Mouse (Mus musculus) liver, embryonic 16.5 days (tissue): ENCODE measurements around the gene Grb2. TPM values are rescaled to one million over a fixed set of nuclear protein-coding genes. Genes with fewer than 3 reads are reported as not detected.
"Not testable (repeated sequence)": the region's sequence is repeated elsewhere in the genome, so short reads cannot be mapped to it uniquely, and the experiment has no call there.

ENCODE experiments used
- ATAC-seq: fragments of 200-750 bp; cut with Nextera tagmentation; 2 replicates; pipeline ENCODE4 v1.8.0; 2017; ENCODE audit warnings: low read depth, mild to moderate bottlenecking, moderate number of reproducible peaks, moderate library complexity
- H3K27ac ChIP-seq: fragments of 300-500 bp; sonication (generic); 2 replicates; pipeline ENCODE4 v1.5.1; 2014; ENCODE audit warnings: mild to moderate bottlenecking, low read length
- H3K27me3 ChIP-seq: fragments of 300-500 bp; sonication (generic); 2 replicates; pipeline ENCODE4 v1.6.1; 2014; ENCODE audit warnings: low read depth, low read length, mixed read lengths; ENCODE audit not compliant: control insufficient read depth, insufficient read depth
- H3K36me3 ChIP-seq: fragments of 300-500 bp; sonication (generic); 2 replicates; pipeline ENCODE4 v1.6.1; 2014; ENCODE audit warnings: mild to moderate bottlenecking; ENCODE audit not compliant: control insufficient read depth, insufficient read depth
- H3K4me1 ChIP-seq: fragments of 300-500 bp; sonication (generic); 2 replicates; pipeline ENCODE4 v1.6.1; 2014; ENCODE audit warnings: low read depth, low read length, mixed read lengths; ENCODE audit not compliant: control insufficient read depth
- H3K4me2 ChIP-seq: fragments of 300-500 bp; sonication (generic); 2 replicates; pipeline ENCODE4 v1.6.1; 2014; ENCODE audit warnings: low read depth, low read length, mixed read lengths
- H3K4me3 ChIP-seq: fragments of 300-500 bp; sonication (generic); 2 replicates; pipeline ENCODE4 v1.5.1; 2014; ENCODE audit warnings: low read depth, mild to moderate bottlenecking, low read length
- H3K9ac ChIP-seq: fragments of 300-500 bp; sonication (generic); 2 replicates; pipeline ENCODE4 v1.6.1; 2014; ENCODE audit warnings: low read depth, low read length
- H3K9me3 ChIP-seq: fragments of 300-500 bp; sonication (generic); replicated peaks from 2 replicates; pipeline ENCODE4 v1.6.1; 2016; ENCODE audit warnings: low read length; ENCODE audit not compliant: control insufficient read depth
- WGBS: fragments of 180-500 bp; shearing (Covaris S2); extraction: QIAGEN DNeasy Blood & Tissue Kit; methylation state at CpG from one replicate; pipeline ENCODE4 v1.1.7; 2014; ENCODE audit not compliant: insufficient replicate concordance; 5-methylcytosine and 5-hydroxymethylcytosine counted together
- polyA plus RNA-seq: library from polyadenylated mRNA; unstranded; fragments of >200 nt; fragmentation: Nextera tagmentation; extraction: Ambion mirVana; gene quantifications from 2 replicates; pipeline ENCODE4 v1.2.1, GENCODE M21; 2015

The Grb2 gene
- polyA plus RNA-seq, 1 experiment from 2014 or later = 53.1 TPM

- no peak overlapping the region for H3K27ac ChIP-seq
- no peaks in the 10 kb centered on the region for H3K9me3 ChIP-seq
- H3K4me3 ChIP-seq = no peak overlapping the region
- no peak for ATAC-seq
- 76% methylated on average over 3 of the region's 3 CpGs for WGBS
- no peak overlapping the region for H3K9ac ChIP-seq
- no peak overlapping the region for H3K4me2 ChIP-seq
- no peaks in the 10 kb centered on the region for H3K27me3 ChIP-seq
- no peaks in the 10 kb centered on the region for H3K4me1 ChIP-seq
- H3K36me3 ChIP-seq = peaks cover 7% of the 10 kb centered on the region
These were observed 56.7 kb downstream of the Grb2 start for GRCm38 (mm10) chr11:115651680-115652079.

GRCm38 (mm10) chr11:115649706-115650105 is 58.7 kb downstream of the Grb2 start:
- WGBS = 86% methylated on average over 10 of the region's 10 CpGs
- Histone ChIP-seq H3K4me1 (no peaks in the 10 kb centered on the region), H3K27me3 (no peaks in the 10 kb centered on the region), H3K9ac (no peak overlapping the region), H3K9me3 (no peaks in the 10 kb centered on the region), H3K4me2 (no peak overlapping the region), H3K4me3 (no peak overlapping the region), H3K36me3 (peaks cover 7% of the 10 kb centered on the region), H3K27ac (no peak overlapping the region)
- ATAC-seq = no peak

DNA sequence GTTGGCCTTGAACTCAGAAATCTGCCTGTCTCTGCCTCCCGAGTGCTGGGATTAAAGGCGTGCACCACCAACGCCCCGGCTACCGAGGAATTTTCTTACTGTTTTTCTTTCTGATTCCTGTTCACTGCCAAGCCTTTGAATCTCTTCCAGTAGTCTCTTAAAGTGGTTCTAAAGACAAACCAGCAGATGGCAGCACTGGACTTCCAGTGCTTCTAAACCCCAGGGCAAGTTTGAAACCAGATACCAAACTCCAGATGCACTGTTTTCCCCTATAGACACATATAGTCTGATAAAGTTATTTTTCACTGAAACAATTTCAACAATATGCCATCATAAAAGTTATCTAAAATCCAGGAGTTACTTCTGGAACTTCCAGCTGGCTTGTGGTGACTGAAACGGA is 60.9 kb downstream of the Grb2 start:
- H3K27me3 ChIP-seq = no peaks in the 10 kb centered on the region
- no peak overlapping the region for H3K4me2 ChIP-seq
- no peak overlapping the region for H3K27ac ChIP-seq
- 52% methylated on average over 6 of the region's 6 CpGs for WGBS
- no peak overlapping the region for H3K4me3 ChIP-seq
- peaks cover 11% of the 10 kb centered on the region for H3K36me3 ChIP-seq
- no peak overlapping the region for H3K9ac ChIP-seq
- ATAC-seq = no peak
- no peaks in the 10 kb centered on the region for H3K9me3 ChIP-seq
- H3K4me1 ChIP-seq = no peaks in the 10 kb centered on the region

DNA sequence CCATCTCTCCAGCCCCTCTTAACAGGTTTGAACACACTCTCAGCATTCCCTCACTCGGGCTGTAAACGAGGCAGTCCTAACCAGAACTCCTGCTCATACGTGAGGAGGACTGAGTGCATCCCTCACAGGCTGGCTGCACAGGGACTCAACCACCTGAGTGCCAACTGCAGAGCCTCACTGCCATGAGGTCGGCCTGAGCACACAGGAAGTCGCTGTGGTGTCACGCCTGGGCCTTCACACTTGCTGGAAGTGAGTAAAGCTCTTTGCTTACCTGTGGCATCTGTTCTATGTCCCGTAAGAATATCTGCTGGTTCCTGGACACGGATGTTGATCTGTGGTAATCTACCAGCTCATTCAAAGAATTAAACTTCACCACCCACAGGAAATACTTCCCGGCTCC is 62.0 kb downstream of the Grb2 start:
- no peak overlapping the region for H3K4me3 ChIP-seq
- H3K9ac ChIP-seq = no peak overlapping the region
- H3K4me2 ChIP-seq = no peak overlapping the region
- no peak overlapping the region for H3K27ac ChIP-seq
- no peaks in the 10 kb centered on the region for H3K27me3 ChIP-seq
- 84% methylated on average over 9 of the region's 9 CpGs for WGBS
- H3K4me1 ChIP-seq = peaks cover under 1% of the 10 kb centered on the region; the same call in 1 of the 2 replicates
- no peaks in the 10 kb centered on the region for H3K9me3 ChIP-seq
- H3K36me3 ChIP-seq = peaks cover 11% of the 10 kb centered on the region
- no peak for ATAC-seq

DNA sequence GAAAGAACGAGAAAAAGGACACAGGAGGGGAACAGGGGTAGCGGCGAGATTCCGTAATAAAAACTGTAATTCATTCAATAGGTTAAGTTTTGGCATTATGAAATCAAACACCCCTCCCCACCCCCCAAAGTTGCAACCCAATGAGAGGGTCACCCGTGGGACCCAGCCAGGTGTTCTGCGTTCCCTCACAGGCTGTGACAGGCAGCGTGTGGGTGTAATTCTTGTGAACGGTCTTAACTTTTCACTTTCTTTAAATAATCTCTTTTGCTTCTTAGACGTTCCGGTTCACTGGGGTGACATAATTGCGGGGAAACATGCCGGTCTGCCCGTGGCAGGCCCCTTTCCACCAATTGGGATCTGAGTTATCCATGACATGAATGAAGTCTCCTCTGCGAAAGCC is 62.9 kb downstream of the Grb2 start:
- WGBS = 89% methylated on average over 14 of the region's 14 CpGs
- not testable (repeated sequence) for H3K27me3 ChIP-seq, H3K4me1 ChIP-seq, H3K9ac ChIP-seq, H3K4me3 ChIP-seq, ATAC-seq, H3K9me3 ChIP-seq, H3K4me2 ChIP-seq, H3K27ac ChIP-seq
- H3K36me3 ChIP-seq = peaks cover 11% of the 10 kb centered on the region

DNA sequence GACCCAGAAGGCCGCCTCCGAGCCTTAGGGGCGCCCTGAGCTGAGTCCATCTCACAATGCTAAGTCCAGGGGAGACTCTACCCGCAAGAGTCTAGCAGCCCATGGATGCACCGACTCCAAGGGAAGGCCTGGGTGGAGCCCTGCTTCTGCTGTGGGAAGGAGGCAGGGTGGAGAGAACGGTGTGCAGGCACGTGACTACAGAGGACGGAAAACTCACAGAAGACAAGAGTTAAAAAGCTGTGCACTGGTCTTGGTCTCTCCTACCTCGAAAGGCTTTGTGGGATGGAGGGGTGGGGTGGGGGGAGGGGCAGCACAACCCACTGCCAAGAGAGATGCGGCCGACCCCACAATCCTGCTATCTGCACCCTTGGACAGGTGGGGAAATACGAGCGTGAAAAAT is 64.1 kb downstream of the Grb2 start:
- Histone ChIP-seq H3K36me3 (peaks cover 11% of the 10 kb centered on the region), H3K4me2 (no peak overlapping the region), H3K9me3 (no peaks in the 10 kb centered on the region), H3K4me1 (peaks cover 9% of the 10 kb centered on the region), H3K9ac (no peak overlapping the region), H3K27me3 (no peaks in the 10 kb centered on the region), H3K4me3 (no peak overlapping the region), H3K27ac (no peak overlapping the region)
- WGBS = 85% methylated on average over 13 of the region's 13 CpGs
- ATAC-seq = no peak

- no peak overlapping the region for H3K4me3 ChIP-seq
- no peaks in the 10 kb centered on the region for H3K27me3 ChIP-seq
- 46% methylated on average over 10 of the region's 10 CpGs for WGBS
- H3K9ac ChIP-seq = no peak overlapping the region
- no peaks in the 10 kb centered on the region for H3K9me3 ChIP-seq
- H3K4me1 ChIP-seq = peaks cover 9% of the 10 kb centered on the region
- ATAC-seq = no peak
- no peak overlapping the region for H3K4me2 ChIP-seq
- no peak overlapping the region for H3K27ac ChIP-seq
- peaks cover 11% of the 10 kb centered on the region for H3K36me3 ChIP-seq
These were observed 65.1 kb downstream of the Grb2 start for GRCm38 (mm10) chr11:115643265-115643664.

GRCm38 (mm10) chr11:115642705-115643104 is 65.7 kb downstream of the Grb2 start:
- Histone ChIP-seq H3K27me3 (no peaks in the 10 kb centered on the region), H3K27ac (no peak overlapping the region), H3K9ac (no peak overlapping the region), H3K36me3 (peaks cover 7% of the 10 kb centered on the region), H3K9me3 (no peaks in the 10 kb centered on the region), H3K4me3 (no peak overlapping the region), H3K4me1 (peaks cover 9% of the 10 kb centered on the region), H3K4me2 (no peak overlapping the region)
- 79% methylated on average over 2 of the region's 2 CpGs for WGBS
- no peak for ATAC-seq

DNA sequence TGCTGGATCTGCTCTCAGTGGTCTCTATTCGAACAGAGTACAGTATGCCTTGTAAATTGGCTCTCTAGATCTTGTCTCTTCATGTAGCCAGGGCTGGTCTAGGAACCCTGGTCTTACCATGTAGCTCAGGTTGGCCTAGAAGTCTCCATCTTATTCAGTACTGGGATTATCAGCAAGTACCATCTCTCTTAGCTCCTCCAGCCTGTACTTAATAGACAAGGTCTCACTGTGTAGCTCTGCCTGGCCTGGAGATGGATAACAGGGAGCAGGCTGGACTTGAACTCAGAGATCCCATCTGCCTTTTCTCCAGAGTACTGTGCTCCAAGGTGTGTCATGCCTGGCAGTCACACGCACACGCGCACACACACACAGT is 66.7 kb downstream of the Grb2 start:
- no peaks in the 10 kb centered on the region for H3K27me3 ChIP-seq
- H3K27ac ChIP-seq = no peak overlapping the region
- H3K4me3 ChIP-seq = no peak overlapping the region
- peaks cover 7% of the 10 kb centered on the region for H3K36me3 ChIP-seq
- no peaks in the 10 kb centered on the region for H3K9me3 ChIP-seq
- H3K9ac ChIP-seq = no peak overlapping the region
- ATAC-seq = no peak
- H3K4me2 ChIP-seq = no peak overlapping the region
- peaks cover 9% of the 10 kb centered on the region for H3K4me1 ChIP-seq
- WGBS = 72% methylated on average over 4 of the region's 4 CpGs
